Mouse (Mus musculus): Measurements from ENCODE around the gene Zfp91. TPM values are rescaled to one million over a fixed set of nuclear protein-coding genes. Genes with fewer than 3 reads are reported as not detected.

Gene Zfp91
- total and polyA plus RNA-seq, 3 experiments, result 19.3 to 46.4 (median 44.8) TPM

- Histone ChIP-seq H3K4me2 (ENCODE audit: insufficient read depth, low read depth, poor library complexity, severe bottlenecking) (no peak overlapping the region), H3K4me1 (ENCODE audit: control insufficient read depth in 1 of 2, insufficient read depth in 2 of 2) (peaks cover 0 to 34% of the 10 kb centered on the region in 2 experiments; a peak in 2 of 4 replicates), H3K27me3 (replicated peaks) (no peaks in the 10 kb centered on the region), H3K9ac (ENCODE audit: insufficient read depth, low read depth) (no peak overlapping the region), H3K9me3 (replicated peaks; ENCODE audit: low read length) (no peaks in the 10 kb centered on the region), H3K4me3 (replicated peaks in 1 of 3; ENCODE audit: low read depth in 2 of 3, low read length in 2 of 3, poor library complexity in 1 of 3) (no peak overlapping the region), H3K79me2 (replicated peaks; ENCODE audit: control insufficient read depth, extremely low read depth, insufficient read depth, poor library complexity, severe bottlenecking) (peaks cover 51% of the 10 kb centered on the region), H3K36me3 (replicated peaks in 1 of 2; ENCODE audit: control insufficient read depth in 1 of 2, insufficient read depth in 1 of 2, low read length in 1 of 2) (peaks cover 0 to 24% of the 10 kb centered on the region in 2 experiments), H3K27ac (ENCODE audit: insufficient read depth, low read depth) (no peak overlapping the region)
- in situ Hi-C loops (cut with MboI; ENCODE audit: low pct_ligation_motif_present, low pct_unique_long_range_greater_than_20kb, low sequenced_read_pairs) (no loop called here), dilution Hi-C loops (cut with MboI; ENCODE audit: extremely low pct_ligation_motif_present, extremely low pct_unique_long_range_greater_than_20kb, low sequenced_read_pairs) (no loop called here)
- DNase-seq (ENCODE audit: extremely low read depth), result no peak
- TF ChIP-seq MXI1 (IDR thresholded peaks at IDR 0.05; ENCODE audit: low read depth, low read length) (no peak), HCFC1 (IDR thresholded peaks at IDR 0.05; ENCODE audit: low read depth, low read length) (no peak), USF2 (conservative IDR thresholded peaks at IDR 0.05; ENCODE audit: low read depth, low read length) (no peak), RCOR1 (conservative IDR thresholded peaks at IDR 0.05; ENCODE audit: low read depth, low read length) (no peak), EP300 (IDR thresholded peaks at IDR 0.05; ENCODE audit: low read length) (no peak), ZNF384 (IDR thresholded peaks at IDR 0.05; ENCODE audit: low read depth, low read length) (no peak), POLR2AphosphoS2 (IDR thresholded peaks at IDR 0.05; ENCODE audit: low read depth, low read length) (no peak), ZKSCAN1 (IDR thresholded peaks at IDR 0.05; ENCODE audit: borderline replicate concordance, low read depth, low read length) (no peak), CHD1 (IDR thresholded peaks at IDR 0.05; ENCODE audit: low read depth, low read length) (no peak), ZC3H11A (IDR thresholded peaks at IDR 0.05; ENCODE audit: low read depth, low read length) (no peak), ELF1 (IDR thresholded peaks at IDR 0.05; ENCODE audit: low read depth, low read length) (no peak), ZMIZ1 (IDR thresholded peaks at IDR 0.05; ENCODE audit: low read depth, low read length) (no peak), PAX5 (IDR thresholded peaks at IDR 0.05; ENCODE audit: low read length) (no peak), UBTF (IDR thresholded peaks at IDR 0.05; ENCODE audit: low read depth, low read length) (no peak), MEF2A (IDR thresholded peaks at IDR 0.05; ENCODE audit: borderline replicate concordance, low read depth, low read length) (no peak)
These were observed 8.2 kb downstream of the Zfp91 start for GRCm38 (mm10) chr19:12787721-12788120.

- no peaks in the 10 kb centered on the region for H3K9me3 ChIP-seq (replicated peaks; ENCODE audit: low read length)
- peaks cover 0 to 42% of the 10 kb centered on the region in 2 experiments; a peak in 2 of 4 replicates for H3K4me1 ChIP-seq (ENCODE audit: control insufficient read depth in 1 of 2, insufficient read depth in 2 of 2)
- no peak for DNase-seq (ENCODE audit: extremely low read depth)
- H3K27ac ChIP-seq (ENCODE audit: insufficient read depth, low read depth), result no peak overlapping the region
- no peak overlapping the region for H3K9ac ChIP-seq (ENCODE audit: insufficient read depth, low read depth)
- TF ChIP-seq TCF12 (IDR thresholded peaks at IDR 0.05; ENCODE audit: low read depth, low read length) (no peak), CTCF (conservative IDR thresholded peaks at IDR 0.05 in 1 of 2, IDR thresholded peaks at IDR 0.05 in 1 of 2; ENCODE audit: low read depth in 2 of 2, low read length in 2 of 2) (no peak), RAD21 (IDR thresholded peaks at IDR 0.05; ENCODE audit: low read depth, low read length) (no peak), ETS1 (conservative IDR thresholded peaks at IDR 0.05; ENCODE audit: low read depth, low read length) (no peak), USF1 (IDR thresholded peaks at IDR 0.05; ENCODE audit: low read depth, low read length) (no peak), USF2 (conservative IDR thresholded peaks at IDR 0.05; ENCODE audit: low read depth, low read length) (no peak), NRF1 (IDR thresholded peaks at IDR 0.05; ENCODE audit: low read depth, low read length) (no peak), MAX (IDR thresholded peaks at IDR 0.05; ENCODE audit: low read length) (no peak), POLR2A (IDR thresholded peaks at IDR 0.05; ENCODE audit: low read depth, low read length) (no peak), MEF2A (IDR thresholded peaks at IDR 0.05; ENCODE audit: borderline replicate concordance, low read depth, low read length) (no peak), TBP (conservative IDR thresholded peaks at IDR 0.05; ENCODE audit: low read depth, low read length) (no peak), PAX5 (IDR thresholded peaks at IDR 0.05; ENCODE audit: low read length) (no peak), NELFE (IDR thresholded peaks at IDR 0.05; ENCODE audit: low read depth, low read length) (no peak), EP300 (IDR thresholded peaks at IDR 0.05; ENCODE audit: low read length) (no peak)
- peaks cover 58% of the 10 kb centered on the region for H3K79me2 ChIP-seq (replicated peaks; ENCODE audit: control insufficient read depth, extremely low read depth, insufficient read depth, poor library complexity, severe bottlenecking)
- dilution Hi-C loops (cut with MboI; ENCODE audit: extremely low pct_ligation_motif_present, extremely low pct_unique_long_range_greater_than_20kb, low sequenced_read_pairs) (no loop called here), in situ Hi-C loops (cut with MboI; ENCODE audit: low pct_ligation_motif_present, low pct_unique_long_range_greater_than_20kb, low sequenced_read_pairs) (no loop called here)
- no peak overlapping the region for H3K4me2 ChIP-seq (ENCODE audit: insufficient read depth, low read depth, poor library complexity, severe bottlenecking)
- H3K36me3 ChIP-seq (replicated peaks in 1 of 2; ENCODE audit: control insufficient read depth in 1 of 2, insufficient read depth in 1 of 2, low read length in 1 of 2), result peaks cover 0 to 24% of the 10 kb centered on the region in 2 experiments
- no peak overlapping the region for H3K4me3 ChIP-seq (replicated peaks in 1 of 3; ENCODE audit: low read depth in 2 of 3, low read length in 2 of 3, poor library complexity in 1 of 3)
- no peaks in the 10 kb centered on the region for H3K27me3 ChIP-seq (replicated peaks)
These were observed 9.0 kb downstream of the Zfp91 start for GRCm38 (mm10) chr19:12786803-12787395.
